Mouse (Mus musculus) embryo, embryonic 9.5 days (tissue): ENCODE measurements around the gene Foxr1.
"Not testable (repeated sequence)": the region's sequence is repeated elsewhere in the genome, so short reads cannot be mapped to it uniquely, and the experiment has no call there.

Experiments
- DNase-seq: peaks from one replicate; pipeline ENCODE4 v3.0.0-alpha.2; 2017; ENCODE audit errors: extremely low spot score

Foxr1 gene

DNA sequence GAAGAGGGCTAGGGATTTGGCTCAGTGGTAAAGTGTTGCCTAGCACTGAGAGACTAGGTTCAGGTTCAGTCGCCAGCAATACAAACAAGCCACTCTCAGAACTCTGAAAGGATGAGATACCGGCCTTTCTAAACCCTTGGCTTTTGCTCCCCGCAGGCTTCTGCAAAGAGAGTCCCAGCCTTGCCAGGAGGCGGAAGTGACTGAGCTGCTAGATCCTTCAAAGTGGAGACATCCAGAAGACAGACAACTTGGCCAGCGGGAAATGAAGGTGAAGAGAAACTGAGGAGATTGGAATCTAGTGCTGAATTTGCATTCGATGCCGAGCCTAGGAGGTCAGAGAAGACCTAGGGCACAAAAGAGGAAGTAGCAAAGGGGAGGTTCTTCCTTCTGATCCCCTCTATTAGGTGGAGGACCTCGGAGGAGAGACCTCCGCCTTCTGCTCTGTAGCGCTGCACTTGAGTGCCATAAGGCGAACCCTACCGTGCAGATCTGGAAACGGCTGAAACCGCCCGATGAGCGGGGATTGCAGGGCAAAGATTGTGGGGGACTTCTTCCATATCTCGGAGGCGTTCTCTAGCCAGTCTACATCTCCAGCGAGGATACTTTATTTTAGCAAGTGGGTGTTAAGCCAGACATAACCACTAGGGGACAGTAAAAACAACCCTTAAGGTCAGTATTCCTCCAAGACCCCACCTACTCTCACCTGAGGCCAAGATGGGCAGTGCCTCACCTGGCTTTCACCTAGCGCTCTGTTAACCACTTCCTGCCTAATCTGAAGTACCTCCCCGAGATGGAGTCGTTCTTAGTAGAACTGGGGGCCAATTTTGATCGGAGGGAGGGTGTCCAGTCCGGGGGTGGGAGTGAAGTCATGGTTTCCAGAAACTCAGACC, 36.6 kb upstream of the Foxr1 start:
- no peak for DNase-seq

DNA sequence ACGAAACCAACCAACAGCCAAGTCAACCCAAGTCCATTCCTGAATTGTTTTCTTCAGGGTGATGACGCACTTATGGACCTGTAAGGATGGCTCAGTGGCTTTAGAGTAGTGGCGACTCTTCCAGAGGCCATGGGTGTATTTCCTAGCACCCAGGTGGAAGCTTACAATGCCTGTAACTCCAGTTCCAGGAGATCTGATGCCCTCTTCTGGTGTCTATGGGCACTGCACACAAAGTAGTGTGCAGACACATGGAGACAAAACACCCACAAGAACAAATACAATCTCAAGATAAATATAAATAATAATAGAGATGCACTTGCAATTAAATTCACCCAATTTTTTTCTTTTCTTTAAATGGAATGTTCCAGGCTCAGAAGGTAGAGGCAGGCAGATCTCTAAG, 35.0 kb upstream of the Foxr1 start:
- no peak for DNase-seq

DNA sequence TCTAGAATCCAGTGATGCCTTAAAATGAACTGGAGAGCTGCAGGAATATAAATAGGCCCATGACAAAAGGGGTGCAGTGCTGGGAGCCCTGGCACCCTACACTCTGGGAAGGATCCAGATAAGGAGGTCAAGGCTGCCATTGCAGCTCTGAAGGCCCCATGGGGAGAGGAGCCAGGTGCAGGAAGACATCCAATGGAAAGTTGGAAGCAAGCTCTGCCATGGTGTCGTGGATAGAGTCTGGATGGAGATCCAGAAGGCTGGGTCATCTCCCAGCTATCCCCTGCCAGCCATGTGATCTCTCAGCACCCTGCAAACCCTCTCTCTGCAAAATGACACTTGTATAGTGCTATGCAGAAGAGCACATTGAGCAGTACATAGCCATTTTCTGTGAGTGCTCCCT, 33.4 kb upstream of the Foxr1 start:
- no peak for DNase-seq

DNA sequence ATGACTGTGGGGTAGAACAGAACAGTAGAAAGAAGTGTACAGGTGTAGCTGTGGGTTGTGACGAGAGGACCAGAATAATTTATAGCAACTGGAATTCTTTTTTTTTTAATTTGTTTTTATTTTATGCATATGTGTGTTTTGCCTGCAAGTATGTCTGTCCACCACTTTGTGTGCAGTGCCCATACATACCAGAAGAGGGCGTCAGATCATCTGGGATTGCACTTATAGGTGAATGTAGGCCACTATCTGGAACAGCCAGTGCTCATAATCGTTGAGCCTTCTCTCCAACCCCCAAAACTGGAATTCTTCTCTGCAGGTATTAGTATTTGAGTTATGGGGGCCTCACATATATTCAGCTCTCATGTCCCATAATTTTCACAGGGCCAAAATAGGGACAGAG, 32.2 kb upstream of the Foxr1 start:
- no peak for DNase-seq

DNA sequence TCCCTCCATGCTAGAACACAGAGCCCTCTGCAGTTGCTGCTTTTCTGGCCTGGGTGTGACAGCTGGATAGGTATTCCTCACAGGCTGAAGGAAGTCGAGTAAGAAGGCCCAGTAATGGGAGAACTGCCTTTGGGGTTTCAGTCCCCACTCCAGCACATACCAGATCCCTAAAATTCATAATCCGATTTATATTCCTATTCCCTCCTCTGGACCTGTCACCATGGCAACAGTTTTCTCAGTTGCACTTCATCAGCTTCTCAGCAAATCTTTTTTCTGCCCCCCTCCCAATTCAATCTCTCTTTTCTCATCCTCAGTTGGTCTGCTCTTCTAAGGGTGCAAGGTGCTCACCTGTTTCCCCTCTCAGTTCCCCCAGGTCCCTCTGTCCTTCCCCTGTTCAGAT, 27.9 kb upstream of the Foxr1 start:
- no peak for DNase-seq

DNA sequence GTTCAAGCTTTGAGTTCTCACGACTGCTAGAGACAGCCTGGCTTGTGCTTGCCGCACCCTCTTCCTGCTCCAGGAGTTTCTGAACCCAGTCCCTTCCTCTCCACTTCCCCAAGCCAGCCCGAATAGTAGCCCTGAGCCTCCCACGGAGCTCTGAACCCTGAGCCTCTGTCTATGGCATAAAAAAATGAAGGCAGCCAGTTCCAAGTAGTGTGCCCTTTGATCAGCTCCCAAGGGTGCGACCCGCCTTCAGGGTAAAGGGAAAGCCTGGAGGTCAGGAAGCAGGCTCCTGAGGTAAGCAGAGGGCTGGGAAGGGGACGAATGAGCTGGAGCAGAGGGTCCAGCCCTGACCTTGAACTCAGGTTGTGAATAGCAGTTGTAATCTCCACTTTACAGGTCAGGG, 27.3 kb upstream of the Foxr1 start:
- no peak for DNase-seq

DNA sequence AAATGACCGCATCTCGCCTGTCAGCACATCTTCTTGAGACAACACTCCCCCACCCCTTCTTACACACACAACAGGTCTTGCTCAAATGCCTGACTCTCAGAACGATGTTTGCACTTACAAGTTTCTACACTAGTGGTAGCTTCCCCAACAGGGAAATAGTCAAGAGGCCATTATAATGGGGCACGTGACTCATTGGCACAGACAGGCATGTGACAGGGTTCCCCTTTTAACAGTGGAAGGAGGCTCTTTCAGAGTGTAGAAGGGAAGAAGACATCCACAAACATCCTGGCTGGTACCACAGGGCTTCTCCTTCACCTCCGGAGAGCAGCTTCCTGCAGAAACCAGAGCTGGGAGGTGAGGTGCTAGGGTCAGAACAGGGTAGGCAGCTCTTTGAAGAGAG, 21.0 kb upstream of the Foxr1 start:
- DNase-seq, result no peak

DNA sequence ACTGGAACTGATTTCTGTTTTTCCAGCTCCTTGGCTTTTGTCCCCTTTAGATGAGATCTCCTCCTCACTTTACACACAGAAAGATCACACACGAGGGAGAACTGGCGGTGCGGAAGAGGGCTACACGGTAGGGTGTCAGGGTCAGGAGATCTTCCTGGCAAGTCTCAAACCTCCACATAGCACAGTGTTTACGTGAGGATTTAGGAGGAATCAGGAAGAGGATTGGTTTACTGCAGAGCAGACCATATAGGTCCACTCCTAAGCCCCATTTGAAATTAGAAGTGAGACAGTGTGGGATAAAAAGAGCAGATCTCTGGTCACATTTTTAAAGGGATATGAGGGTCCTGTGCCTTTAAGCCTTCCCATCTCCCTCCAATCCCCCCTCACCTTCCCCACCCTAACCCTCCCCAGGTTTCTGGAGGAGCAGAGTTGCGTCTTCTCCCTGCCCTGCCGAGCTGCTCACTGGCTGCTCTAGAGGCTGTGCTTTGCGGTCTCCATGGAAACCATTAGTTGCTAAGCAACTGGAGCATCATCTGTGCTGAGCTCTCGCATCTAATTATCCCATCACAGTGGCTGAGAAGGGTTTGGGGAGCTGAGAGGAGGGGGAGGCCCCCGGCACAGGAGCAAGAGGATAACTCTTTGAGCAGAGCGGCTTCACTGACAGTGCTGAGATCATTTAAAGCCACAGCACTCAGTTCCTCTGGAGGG, 16.3 kb upstream of the Foxr1 start:
- DNase-seq, result peak; percentile 72

DNA sequence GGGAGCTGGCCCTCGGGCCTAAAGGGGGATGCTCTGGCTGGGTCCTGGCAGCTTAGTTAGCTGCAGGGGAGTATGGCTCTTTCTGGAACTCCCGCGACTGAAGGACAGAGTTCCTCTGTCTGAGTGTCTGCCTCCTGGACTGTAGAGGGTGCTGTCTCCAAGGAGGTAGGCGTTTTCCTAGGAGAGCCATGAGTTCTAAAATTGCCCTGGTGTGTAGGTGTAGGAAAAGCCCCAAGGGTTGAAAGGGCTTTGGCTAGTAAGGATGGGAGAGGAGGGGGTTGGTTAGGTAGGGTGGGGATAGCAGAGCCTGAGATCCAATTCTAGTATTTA, 13.9 kb upstream of the Foxr1 start, which contains the start of gene Upk2:
Gene Upk2 (minus strand): TSS at position 86 of the 330 bp plus-strand sequence.
- DNase-seq, result no peak

DNA sequence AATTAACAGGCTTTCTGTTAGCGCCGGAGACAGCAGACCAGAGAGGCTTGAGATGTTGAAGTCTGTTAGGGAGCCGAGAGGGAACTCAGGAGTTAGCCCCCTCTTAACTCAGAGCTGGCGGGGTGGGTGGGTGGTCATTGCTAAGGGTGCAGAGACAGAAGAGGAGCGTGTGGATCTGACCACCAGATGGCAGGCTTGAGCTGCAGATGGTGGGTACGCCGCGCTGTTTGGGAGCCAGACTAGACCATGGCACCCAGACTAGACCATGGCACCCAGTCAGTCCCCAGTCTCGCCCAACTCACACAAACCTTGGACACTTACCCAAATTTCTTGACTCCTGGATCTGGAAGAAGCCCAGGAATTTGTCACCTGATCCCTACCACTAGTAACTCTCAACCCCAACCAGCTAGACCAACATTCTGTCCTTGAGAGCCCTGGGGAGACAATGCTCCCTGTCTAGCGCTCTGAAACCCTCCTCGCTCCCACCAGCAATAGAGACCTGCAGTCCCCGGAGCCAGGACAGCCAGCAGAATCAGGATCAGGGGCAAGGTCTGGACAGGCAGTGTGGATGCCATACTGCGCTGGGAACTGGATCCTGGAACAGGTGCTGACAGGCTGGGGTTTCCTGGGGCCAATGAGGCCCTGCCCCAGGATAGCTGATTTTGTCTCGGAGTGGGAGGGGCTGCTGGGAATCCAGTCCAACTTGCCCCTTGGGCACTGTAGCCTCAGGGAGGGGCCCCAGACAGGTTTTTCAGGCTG, 13.4 kb upstream of the Foxr1 start:
- DNase-seq, result peak; percentile 82

DNA sequence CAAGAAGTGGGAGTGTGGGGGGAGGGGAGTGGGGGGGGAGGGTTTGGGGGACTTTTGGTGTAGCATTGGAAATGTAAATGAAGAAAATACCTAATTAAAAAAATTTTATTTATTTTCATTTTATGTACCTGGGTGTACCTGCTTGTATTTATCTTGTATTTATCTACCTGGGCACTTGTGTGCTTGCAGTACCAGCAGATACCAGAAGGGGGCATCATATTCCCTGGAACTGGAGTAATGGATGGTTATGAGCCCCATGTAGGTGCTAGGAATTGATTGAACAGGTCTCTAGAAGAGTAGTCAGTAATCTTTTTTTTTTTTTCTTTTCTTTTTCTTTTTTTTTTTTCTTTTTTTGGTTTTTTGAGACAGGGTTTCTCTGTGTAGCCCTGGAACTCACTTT, 9.5 kb upstream of the Foxr1 start:
- DNase-seq, result no peak

DNA sequence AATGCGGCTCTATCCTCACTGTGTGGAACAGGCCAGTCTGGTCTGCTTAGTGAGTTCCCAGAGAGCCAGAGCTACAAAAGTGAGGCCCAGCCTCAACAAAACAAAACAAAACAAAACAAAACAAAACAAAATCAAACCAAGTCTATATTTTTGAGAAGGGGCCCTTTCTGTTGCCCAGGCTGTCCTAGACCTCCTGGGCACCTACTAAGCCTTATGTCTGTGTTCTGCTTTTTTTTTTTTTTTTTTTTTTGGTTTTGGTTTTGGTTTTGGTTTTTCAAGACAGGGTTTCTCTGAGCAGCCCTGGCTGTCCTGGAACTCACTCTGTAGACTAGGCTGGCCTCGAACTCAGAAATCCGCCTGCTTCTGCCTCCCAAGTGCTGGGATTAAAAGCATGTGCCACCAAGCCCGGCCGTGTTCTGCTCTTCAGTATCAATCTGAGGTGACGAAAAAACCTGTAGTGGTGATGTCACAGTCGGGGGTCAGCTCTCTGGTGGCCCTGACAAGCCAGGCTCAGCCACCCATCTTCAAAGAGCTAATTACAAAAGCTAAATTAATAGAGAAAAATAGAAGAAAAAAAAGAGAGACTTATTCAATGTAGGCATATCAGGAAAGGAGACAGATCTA, 3.6 kb upstream of the Foxr1 start:
- DNase-seq, result not testable (repeated sequence)

DNA sequence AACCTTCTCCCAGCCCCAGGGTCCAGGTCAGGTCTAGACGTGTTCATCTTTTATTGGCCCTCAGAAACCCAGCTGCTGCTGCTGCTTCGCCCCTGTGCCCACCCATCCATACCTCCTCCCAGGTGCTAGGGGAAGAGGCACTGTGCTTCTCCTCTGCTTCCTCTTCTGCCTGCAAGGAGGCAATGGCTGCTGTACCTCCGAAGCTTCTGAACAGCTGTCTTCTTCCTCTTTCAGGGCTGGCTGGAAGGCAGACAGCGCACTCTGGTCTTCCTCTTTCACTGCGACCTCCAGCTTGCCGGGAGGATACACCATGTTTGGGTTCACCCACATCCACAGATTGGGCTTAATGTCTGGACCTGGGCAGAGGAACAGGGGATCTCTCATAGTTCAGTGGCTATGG, 5.2 kb downstream of the Foxr1 start:
- DNase-seq, result no peak

DNA sequence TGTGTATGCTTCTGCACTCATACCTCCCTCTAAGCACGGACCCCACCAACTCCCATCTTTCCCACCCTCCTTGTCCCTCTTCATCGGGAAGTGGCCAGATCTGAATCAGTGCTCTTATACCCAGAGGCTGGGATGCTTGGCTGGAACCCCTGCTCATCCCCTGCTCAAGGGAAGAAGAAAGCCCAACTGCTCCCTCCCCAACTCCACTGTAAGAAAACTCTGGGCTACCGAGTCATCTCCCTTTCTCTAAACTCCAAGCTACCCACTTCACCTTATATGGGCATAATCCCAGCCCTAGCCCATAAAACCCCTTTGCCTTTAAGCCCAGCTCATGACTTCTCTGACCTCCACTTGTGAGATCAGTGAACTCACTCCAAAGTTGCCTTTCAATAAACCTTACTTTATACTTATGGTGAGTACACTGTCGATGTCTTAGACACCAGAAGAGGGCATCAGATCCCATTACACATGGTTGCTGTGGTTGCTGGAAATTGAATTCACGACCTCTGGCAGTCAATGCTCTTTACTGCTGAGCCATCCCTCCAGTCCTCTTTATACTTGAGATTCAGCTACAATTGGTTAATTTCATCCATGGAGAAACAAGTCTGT, 8.3 kb downstream of the Foxr1 start:
- DNase-seq, result no peak

DNA sequence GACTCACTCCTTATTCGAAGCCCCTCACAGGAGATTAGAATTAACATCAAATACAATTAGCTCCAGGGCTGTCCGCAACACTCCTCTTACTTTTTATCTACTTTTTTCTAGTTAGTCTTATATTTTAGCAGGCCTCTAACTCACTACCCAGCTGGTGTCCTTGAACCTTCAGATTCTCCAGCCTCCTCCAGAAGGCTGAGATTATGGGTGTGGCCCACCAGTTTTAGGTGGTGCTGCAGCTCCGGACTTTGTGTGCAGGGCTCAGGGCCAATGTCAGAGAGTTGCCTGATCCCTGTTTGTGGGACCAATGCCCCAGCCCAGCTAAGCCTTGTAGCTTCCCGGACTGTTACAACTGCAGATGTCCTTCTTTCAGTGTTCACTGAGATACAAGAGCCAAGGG, 17.4 kb downstream of the Foxr1 start:
- no peak for DNase-seq

DNA sequence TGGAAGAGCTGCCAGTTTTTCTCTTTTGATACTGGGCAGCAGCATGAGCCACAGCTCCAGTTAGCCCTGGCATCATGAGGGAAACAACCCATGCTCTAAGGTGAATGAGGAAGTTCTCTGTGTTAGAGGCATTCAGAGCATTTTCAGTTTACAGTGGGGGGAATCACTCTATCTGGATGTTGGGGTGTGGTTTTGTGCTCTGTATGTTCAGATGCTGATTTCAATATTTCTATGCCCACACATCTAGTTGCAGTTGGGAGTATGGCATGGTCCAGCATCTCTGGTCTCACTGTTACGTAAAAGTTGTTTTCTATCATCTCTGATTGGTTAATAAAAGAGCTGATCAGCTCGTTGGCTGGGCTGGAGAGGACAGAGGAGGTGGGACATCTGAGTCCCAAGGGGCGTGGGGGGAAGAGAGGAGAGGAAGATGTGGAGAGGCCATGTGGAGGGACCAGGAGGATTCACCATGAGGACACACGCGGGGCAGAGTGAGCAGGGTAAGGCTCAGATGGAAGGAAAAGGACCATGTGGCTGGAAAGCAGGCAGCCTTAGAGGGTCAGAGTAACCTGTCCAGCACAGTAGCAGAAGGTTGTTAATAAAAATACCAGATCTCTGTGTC, 20.5 kb downstream of the Foxr1 start:
- DNase-seq, result no peak

DNA sequence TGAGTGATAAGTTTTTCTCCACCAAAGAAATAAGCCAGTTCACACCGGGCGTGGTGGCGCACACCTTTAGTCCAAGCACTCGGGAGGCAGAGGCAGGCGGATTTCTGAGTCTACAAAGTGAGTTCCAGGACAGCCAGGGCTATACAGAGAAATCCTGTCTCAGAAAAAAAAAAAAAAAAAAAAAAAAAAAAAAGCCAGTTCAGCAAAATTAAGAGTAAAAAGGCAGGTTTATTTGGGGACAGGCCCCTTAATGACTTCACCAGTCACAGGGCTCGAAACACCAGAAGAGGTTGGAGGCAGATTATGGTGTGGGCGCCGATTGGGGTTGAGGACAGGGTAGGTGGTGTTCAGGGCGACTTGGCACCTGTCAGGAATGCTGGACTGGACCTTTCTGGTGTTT, 21.2 kb downstream of the Foxr1 start:
- DNase-seq, result not testable (repeated sequence)

DNA sequence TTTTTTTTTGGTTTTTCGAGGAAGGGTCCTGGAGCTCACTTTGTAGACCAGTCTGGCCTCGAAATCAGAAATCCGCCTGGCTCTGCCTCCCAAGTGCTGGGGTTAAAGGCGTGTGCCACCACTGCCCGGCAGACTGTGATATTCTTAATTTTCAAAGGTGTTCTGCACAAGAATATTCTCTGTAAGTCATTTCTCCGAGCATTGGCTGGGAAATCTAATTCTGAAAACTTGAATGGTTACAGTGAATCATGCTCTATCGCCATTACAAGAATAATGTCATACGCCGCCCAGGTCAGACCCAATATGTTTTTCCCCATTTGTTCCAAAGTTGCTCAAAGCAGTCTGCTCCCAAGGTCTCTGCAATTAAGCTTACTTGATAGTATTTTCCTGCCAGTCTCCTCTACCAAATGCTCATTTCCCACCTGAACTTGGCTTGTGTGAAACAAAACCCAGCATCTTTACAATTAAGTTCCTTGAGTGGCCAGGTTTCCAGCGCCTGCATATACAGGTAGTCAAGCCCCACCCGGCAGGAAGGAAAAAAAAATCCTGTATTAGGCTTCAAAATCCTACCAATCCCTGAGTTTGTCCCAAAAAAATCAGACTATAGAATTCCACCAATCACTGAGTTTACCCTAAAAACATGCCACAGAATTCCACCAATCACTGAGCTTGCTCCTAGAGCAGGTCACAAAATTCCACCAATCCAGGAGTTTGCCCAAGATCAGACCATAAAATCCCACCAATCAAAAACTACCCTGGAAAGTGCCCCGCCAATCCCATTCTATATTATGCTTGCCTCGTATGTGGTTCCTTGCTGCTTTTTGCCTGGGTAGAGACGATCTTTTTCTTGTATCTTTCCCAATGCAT, 22.2 kb downstream of the Foxr1 start, which contains the start of gene Ccdc84:
Gene Ccdc84 (minus strand): TSS at position 51 of the 867 bp plus-strand sequence.
- no peak for DNase-seq

DNA sequence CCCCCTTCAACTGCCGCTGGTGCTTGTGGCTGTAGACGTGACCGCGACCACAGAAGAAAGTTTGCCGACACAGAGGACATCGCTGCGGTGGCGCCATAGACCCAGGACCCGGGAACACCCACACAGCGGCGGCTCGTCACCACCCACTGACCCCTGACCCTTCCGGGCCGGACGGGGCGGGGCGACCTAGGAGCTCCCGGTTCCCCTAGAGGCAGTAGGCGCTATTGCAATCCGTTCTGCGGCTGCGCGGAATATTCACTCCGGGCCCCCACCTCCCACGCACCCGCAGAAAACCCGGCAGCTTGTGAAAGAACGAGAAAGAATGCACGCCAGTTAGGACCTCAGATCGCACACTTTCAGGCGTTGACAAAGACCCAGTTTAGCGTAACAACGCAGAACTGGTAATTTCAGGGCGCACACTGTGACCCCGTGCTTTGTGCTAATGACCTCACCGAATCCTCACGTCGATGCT, 23.0 kb downstream of the Foxr1 start:
- peak; percentile 94 for DNase-seq
